Mouse (Mus musculus) kidney, postnatal 25 days (tissue): Measurements from ENCODE around the gene Acvrl1.
"Not testable (repeated sequence)": the region's sequence is repeated elsewhere in the genome, so short reads cannot be mapped to it uniquely, and the experiment has no call there.

ENCODE experiments used
- DNase-seq, 2 experiments: peaks; one replicate each; pipeline ENCODE4 v3.0.0; 2021; ENCODE audit warnings: mixed read lengths in 2 of 2

The Acvrl1 gene

GRCm38 (mm10) chr15:101107906-101108671, 20.2 kb upstream of the Acvrl1 start:
- DNase-seq: no peak

- peak; percentile 67 to 85 for DNase-seq
Measured at GRCm38 (mm10) chr15:101113176-101113575, 15.1 kb upstream of the Acvrl1 start.

GRCm38 (mm10) chr15:101113778-101114177, 14.5 kb upstream of the Acvrl1 start:
- not testable (repeated sequence) for DNase-seq

- DNase-seq: no peak
Measured at GRCm38 (mm10) chr15:101115511-101116110, 12.7 kb upstream of the Acvrl1 start, which contains the start of gene Ankrd33. Gene Ankrd33, plus strand, starts transcription at chr15:101115755.

- DNase-seq: peak in 1 of 2 experiments; percentile 37
Measured at GRCm38 (mm10) chr15:101118399-101119125, 9.8 kb upstream of the Acvrl1 start.

GRCm38 (mm10) chr15:101121411-101122289, 6.7 kb upstream of the Acvrl1 start:
- no peak for DNase-seq

- DNase-seq: peak in 1 of 2 experiments; percentile 51
Measured at GRCm38 (mm10) chr15:101122290-101122589, 6.1 kb upstream of the Acvrl1 start.

GRCm38 (mm10) chr15:101123202-101123601, 5.1 kb upstream of the Acvrl1 start:
- peak; percentile 54 to 74 for DNase-seq

GRCm38 (mm10) chr15:101125561-101125960, 2.8 kb upstream of the Acvrl1 start:
- DNase-seq: no peak

GRCm38 (mm10) chr15:101126876-101127544, 1.3 kb upstream of the Acvrl1 start:
- peak in 1 of 2 experiments; percentile 58 for DNase-seq

GRCm38 (mm10) chr15:101129412-101129811, 1.1 kb downstream of the Acvrl1 start:
- no peak for DNase-seq

- peak in 1 of 2 experiments; percentile 50 for DNase-seq
Measured at GRCm38 (mm10) chr15:101131498-101131897, 3.2 kb downstream of the Acvrl1 start.

GRCm38 (mm10) chr15:101132041-101132440, 3.7 kb downstream of the Acvrl1 start:
- no peak for DNase-seq

- DNase-seq: peak in 1 of 2 experiments; percentile 38
Measured at GRCm38 (mm10) chr15:101132761-101133160, 4.4 kb downstream of the Acvrl1 start.

GRCm38 (mm10) chr15:101133993-101134704, 5.8 kb downstream of the Acvrl1 start:
- peak in 1 of 2 experiments; percentile 49 for DNase-seq

- peak in 1 of 2 experiments; percentile 24 for DNase-seq
Measured at GRCm38 (mm10) chr15:101135405-101135804, 7.1 kb downstream of the Acvrl1 start.

- peak in 1 of 2 experiments; percentile 45 for DNase-seq
Measured at GRCm38 (mm10) chr15:101137455-101137854, 9.1 kb downstream of the Acvrl1 start.

GRCm38 (mm10) chr15:101138675-101139074, 10.4 kb downstream of the Acvrl1 start:
- no peak for DNase-seq

GRCm38 (mm10) chr15:101139885-101140284, 11.6 kb downstream of the Acvrl1 start:
- peak; percentile 52 to 74 for DNase-seq

- peak in 1 of 2 experiments; percentile 26 for DNase-seq
Measured at GRCm38 (mm10) chr15:101140587-101140986, 12.3 kb downstream of the Acvrl1 start.

GRCm38 (mm10) chr15:101141061-101141541, 12.8 kb downstream of the Acvrl1 start:
- DNase-seq: peak; percentile 73 to 89
